Mouse (Mus musculus) kidney, embryonic 14.5 days (tissue): ENCODE data around the gene Stum. TPM values are rescaled to one million over a fixed set of nuclear protein-coding genes. Genes with fewer than 3 reads are reported as not detected.
A peak's percentile ranks its signal among the peaks of the same experiment; 100 is the strongest.

Source experiments
- ATAC-seq: fragments of 200-750 bp; cut with Nextera tagmentation; 2 replicates; pipeline ENCODE4 v1.8.0; 2017; ENCODE audit warnings: moderate number of reproducible peaks, mild to moderate bottlenecking, moderate TSS enrichment, moderate library complexity; ENCODE audit not compliant: low FRiP score, low TSS enrichment
- H3K27ac ChIP-seq: fragments of 300-500 bp; sonication (generic); 2 replicates; pipeline ENCODE4 v1.5.1; 2014; ENCODE audit warnings: low read depth, mild to moderate bottlenecking, low read length, moderate library complexity, mixed read lengths
- H3K27me3 ChIP-seq: fragments of 300-500 bp; sonication (generic); 2 replicates; pipeline ENCODE4 v1.6.1; 2014; ENCODE audit warnings: mild to moderate bottlenecking, low read length; ENCODE audit not compliant: control insufficient read depth, insufficient read depth
- H3K36me3 ChIP-seq: fragments of 300-500 bp; sonication (generic); 2 replicates; pipeline ENCODE4 v1.6.1; 2014; ENCODE audit warnings: low read length, mixed read lengths; ENCODE audit not compliant: control insufficient read depth, insufficient read depth
- H3K4me1 ChIP-seq: fragments of 300-500 bp; sonication (generic); 2 replicates; pipeline ENCODE4 v1.6.1; 2014; ENCODE audit warnings: low read length, mixed read lengths; ENCODE audit not compliant: control insufficient read depth, insufficient read depth
- H3K4me2 ChIP-seq: fragments of 300-500 bp; sonication (generic); replicated peaks from 2 replicates; pipeline ENCODE4 v1.6.1; 2014; ENCODE audit warnings: low read depth, mild to moderate bottlenecking, low read length
- H3K4me3 ChIP-seq: fragments of 300-500 bp; sonication (generic); 2 replicates; pipeline ENCODE4 v1.5.1; 2014; ENCODE audit warnings: mild to moderate bottlenecking, low read length
- H3K9ac ChIP-seq: fragments of 300-500 bp; sonication (generic); 2 replicates; pipeline ENCODE4 v1.6.1; 2014; ENCODE audit warnings: low read depth, mild to moderate bottlenecking, low read length, moderate library complexity
- H3K9me3 ChIP-seq: fragments of 300-500 bp; sonication (generic); 2 replicates; pipeline ENCODE4 v1.6.1; 2016; ENCODE audit warnings: low read length; ENCODE audit not compliant: control insufficient read depth
- WGBS: fragments of 180-500 bp; shearing (Covaris S2); extraction: QIAGEN DNeasy Blood & Tissue Kit; methylation state at CpG from one replicate; pipeline ENCODE4 v1.1.7; 2014; 5-methylcytosine and 5-hydroxymethylcytosine counted together
- polyA plus RNA-seq: library from polyadenylated mRNA; unstranded; fragments of >200 nt; fragmentation: Nextera tagmentation; extraction: Ambion mirVana; gene quantifications from 2 replicates; pipeline ENCODE4 v1.2.1, GENCODE M21; 2014

Stum gene
- polyA plus RNA-seq, 1 experiment from 2014 or later, result 1.8 TPM

DNA sequence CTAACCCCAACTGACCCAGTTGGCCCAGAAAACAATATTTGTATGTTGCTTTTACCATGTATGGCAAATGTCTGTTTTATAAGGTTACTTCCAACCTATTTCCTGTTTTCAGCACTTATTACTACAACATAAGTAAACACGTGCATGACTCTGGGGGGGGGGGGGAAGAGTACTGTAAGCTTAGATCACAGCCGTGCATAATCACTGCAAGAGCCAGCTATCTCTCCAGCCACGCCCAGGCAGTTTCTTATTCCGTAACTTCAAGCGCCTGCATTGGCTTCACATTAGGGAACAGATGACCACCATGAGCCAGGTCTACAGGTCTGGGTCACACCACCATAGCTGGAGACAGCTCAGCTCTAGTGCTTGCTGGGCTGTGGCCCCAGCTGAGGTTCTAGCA, 53.5 kb downstream of the Stum start:
- no peak overlapping the region for H3K27ac ChIP-seq
- 63% methylated on average over 5 of the region's 5 CpGs for WGBS
- H3K27me3 ChIP-seq, result no peaks in the 10 kb centered on the region
- 0 out of 2 replicates have a peak, but pooled peaks cover 5% of the 10 kb centered on the region for H3K4me1 ChIP-seq
- no peak overlapping the region for H3K4me2 ChIP-seq
- H3K36me3 ChIP-seq, result no peaks in the 10 kb centered on the region
- no peak for ATAC-seq
- H3K9ac ChIP-seq, result no peak overlapping the region
- H3K4me3 ChIP-seq, result no peak overlapping the region
- no peaks in the 10 kb centered on the region for H3K9me3 ChIP-seq

GRCm38 (mm10) chr1:180428871-180429270, 54.4 kb downstream of the Stum start:
- ATAC-seq, result no peak
- H3K4me3 ChIP-seq, result no peak overlapping the region
- WGBS, result 79% methylated on average over 8 of the region's 8 CpGs
- no peak overlapping the region for H3K4me2 ChIP-seq
- H3K36me3 ChIP-seq, result no peaks in the 10 kb centered on the region; the same call in 1 of the 2 replicates
- no peak overlapping the region for H3K9ac ChIP-seq
- H3K4me1 ChIP-seq, result 0 out of 2 replicates have a peak, but pooled peaks cover 3% of the 10 kb centered on the region
- no peaks in the 10 kb centered on the region for H3K27me3 ChIP-seq
- no peak overlapping the region for H3K27ac ChIP-seq
- H3K9me3 ChIP-seq, result no peaks in the 10 kb centered on the region

DNA sequence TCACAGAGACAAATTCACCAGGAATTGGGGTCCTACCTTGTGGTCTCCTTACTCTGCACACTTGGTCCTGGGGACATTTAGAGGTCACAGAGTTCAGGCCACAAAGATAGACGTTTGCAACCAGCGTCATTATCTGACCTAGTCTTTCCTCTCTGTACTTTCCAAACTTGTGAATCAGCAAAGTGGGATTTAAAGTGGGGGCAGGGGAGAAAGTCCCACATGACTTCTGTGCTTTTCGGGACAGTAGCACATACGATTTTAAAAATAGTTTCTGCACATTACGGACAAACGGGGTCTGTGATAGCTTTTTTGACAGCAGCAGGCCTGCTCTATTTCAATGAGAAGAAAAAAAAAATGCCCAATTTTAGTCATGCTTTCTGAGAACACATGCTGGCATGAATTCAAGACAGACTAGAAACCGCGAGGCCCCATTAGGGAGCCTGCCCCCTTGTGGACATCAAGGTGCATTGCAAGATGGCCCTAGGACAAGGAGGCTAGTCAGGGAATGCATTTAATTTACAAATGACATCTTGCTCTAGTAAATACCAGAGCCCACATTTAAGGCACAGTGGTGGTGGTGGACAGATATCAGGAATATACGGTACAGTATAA, 55.1 kb downstream of the Stum start:
- Histone ChIP-seq H3K9me3 (no peaks in the 10 kb centered on the region), H3K4me2 (no peak overlapping the region), H3K36me3 (no peaks in the 10 kb centered on the region; the same call in 1 of the 2 replicates), H3K27me3 (no peaks in the 10 kb centered on the region), H3K9ac (no peak overlapping the region), H3K27ac (no peak overlapping the region), H3K4me3 (no peak overlapping the region), H3K4me1 (no peaks in the 10 kb centered on the region)
- no peak for ATAC-seq
- WGBS, result 31% methylated on average over 9 of the region's 9 CpGs

GRCm38 (mm10) chr1:180427685-180428084, 55.6 kb downstream of the Stum start:
- Histone ChIP-seq H3K27ac (no peak overlapping the region), H3K9me3 (no peaks in the 10 kb centered on the region), H3K4me2 (no peak overlapping the region), H3K9ac (no peak overlapping the region), H3K4me1 (0 out of 2 replicates have a peak, but pooled peaks cover under 1% of the 10 kb centered on the region), H3K27me3 (no peaks in the 10 kb centered on the region), H3K4me3 (no peak overlapping the region), H3K36me3 (no peaks in the 10 kb centered on the region; the same call in 1 of the 2 replicates)
- 45% methylated on average over 10 of the region's 10 CpGs for WGBS
- no peak for ATAC-seq

GRCm38 (mm10) chr1:180426405-180426804, 56.9 kb downstream of the Stum start:
- Histone ChIP-seq H3K4me3 (no peak overlapping the region), H3K27me3 (no peaks in the 10 kb centered on the region), H3K9ac (no peak overlapping the region), H3K4me1 (0 out of 2 replicates have a peak, but pooled peaks cover 10% of the 10 kb centered on the region), H3K27ac (no peak overlapping the region), H3K36me3 (no peaks in the 10 kb centered on the region; the same call in 1 of the 2 replicates), H3K9me3 (no peaks in the 10 kb centered on the region), H3K4me2 (no peak overlapping the region)
- no peak for ATAC-seq
- 77% methylated on average over 6 of the region's 6 CpGs for WGBS

DNA sequence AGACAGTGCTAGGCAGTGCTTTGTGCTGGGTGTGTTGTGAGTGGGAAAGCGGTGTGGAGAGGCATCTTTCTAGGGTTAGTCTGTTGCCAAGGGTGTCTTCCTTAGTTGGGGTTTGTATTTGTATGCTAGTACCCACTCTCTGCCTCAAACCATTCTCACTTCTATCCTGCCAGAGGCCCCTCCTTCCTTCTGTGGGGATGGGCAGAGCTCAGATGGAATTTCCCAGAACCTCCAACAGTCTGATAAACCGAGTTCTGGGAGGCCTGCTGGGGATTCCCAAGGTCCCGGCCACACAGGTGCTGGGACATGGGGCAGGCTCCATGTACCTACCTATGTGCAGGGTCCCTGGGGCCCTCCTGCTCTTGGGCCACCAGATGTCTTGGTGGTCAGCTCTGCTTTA, 59.4 kb downstream of the Stum start:
- no peak overlapping the region for H3K4me3 ChIP-seq
- ATAC-seq, result no peak
- 85% methylated on average over 3 of the region's 3 CpGs for WGBS

DNA sequence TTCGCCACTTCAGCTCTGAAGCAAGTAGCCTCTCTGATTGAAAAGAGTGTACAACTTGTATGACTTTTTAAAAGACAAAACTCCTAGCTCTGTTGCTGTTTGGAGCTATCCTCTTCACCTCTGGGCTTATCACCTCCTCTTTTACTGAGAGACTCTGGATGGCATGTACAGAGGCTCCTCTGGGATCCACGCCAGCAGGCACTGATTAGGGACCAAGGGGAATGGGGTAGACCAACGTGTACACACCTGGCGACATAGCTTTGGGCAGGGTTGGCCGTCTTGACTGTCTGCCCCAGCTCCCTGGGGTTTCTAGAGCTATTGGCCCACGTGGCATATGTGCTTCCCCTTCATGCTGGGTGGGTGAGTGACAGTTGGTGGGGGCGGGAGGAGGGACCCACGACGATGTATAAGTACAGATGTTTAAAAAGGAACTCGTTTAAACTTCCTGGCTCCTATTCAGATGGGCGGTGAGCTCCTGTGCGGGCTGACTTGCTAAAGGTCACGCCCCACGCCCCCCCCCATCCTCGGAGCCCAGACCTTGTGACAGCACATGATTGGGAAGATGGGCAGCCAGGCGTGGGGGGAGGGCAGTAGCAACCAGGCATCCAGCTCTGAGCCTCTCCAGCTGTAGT, 60.2 kb downstream of the Stum start:
- no peak overlapping the region for H3K9ac ChIP-seq
- peak overlapping the region; percentile 30; the same call in 1 of the 2 replicates for H3K27ac ChIP-seq
- H3K4me2 ChIP-seq, result no peak overlapping the region
- H3K9me3 ChIP-seq, result no peaks in the 10 kb centered on the region
- H3K4me1 ChIP-seq, result peaks cover 16% of the 10 kb centered on the region; the same call in 1 of the 2 replicates
- ATAC-seq, result no peak
- H3K36me3 ChIP-seq, result peaks cover 12% of the 10 kb centered on the region
- no peaks in the 10 kb centered on the region for H3K27me3 ChIP-seq
- no peak overlapping the region for H3K4me3 ChIP-seq
- 44% methylated on average over 16 of the region's 16 CpGs for WGBS

More for the DNA sequence above, 59.4 kb downstream of the Stum start:
- Histone ChIP-seq H3K9me3 (no peaks in the 10 kb centered on the region), H3K4me2 (no peak overlapping the region), H3K27ac (no peak overlapping the region), H3K9ac (no peak overlapping the region), H3K27me3 (no peaks in the 10 kb centered on the region), H3K4me1 (peaks cover 16% of the 10 kb centered on the region; the same call in 1 of the 2 replicates), H3K36me3 (peaks cover 9% of the 10 kb centered on the region)

DNA sequence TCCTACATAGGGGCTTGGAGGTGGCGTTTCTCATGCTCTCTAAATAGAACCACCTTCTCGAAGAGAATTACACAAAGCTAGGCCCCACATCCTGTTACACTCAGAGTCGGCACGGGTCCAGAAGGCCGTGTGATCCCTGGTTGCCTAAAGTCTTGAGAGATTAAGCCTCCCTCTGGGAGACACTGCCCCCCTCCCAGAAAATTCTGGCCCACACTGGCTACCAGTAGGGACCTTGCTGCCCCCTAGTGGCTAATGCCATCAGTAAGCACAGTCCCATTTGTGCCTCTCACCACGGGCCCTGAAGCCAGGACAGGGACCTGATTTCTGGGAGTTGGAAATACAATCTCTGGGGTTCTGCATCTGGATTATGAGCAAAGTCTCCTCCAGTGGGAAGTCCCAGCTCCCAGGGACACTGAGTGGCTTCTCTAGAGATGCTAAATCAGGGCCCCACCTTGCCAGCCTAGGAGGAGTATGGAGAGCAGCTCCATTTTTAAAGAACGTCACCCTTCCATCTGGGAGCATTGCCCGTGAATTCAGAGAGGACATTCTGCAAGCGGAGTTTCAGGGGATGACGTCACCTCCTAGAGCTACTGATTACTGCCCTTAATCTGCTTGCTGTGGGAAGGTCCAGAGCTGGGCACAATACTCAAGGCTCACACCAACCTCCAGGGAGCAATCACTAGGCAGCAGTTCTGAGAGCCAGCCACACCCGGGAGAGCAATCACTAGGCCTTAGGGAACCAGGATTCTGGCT, 61.1 kb downstream of the Stum start:
- H3K27ac ChIP-seq, result peak overlapping the region; percentile 30; the same call in 1 of the 2 replicates

More for the DNA sequence above, 61.1 kb downstream of the Stum start:
- Histone ChIP-seq H3K4me2 (no peak overlapping the region), H3K4me3 (no peak overlapping the region), H3K9me3 (no peaks in the 10 kb centered on the region), H3K4me1 (peaks cover 16% of the 10 kb centered on the region; the same call in 1 of the 2 replicates), H3K36me3 (peaks cover 18% of the 10 kb centered on the region), H3K9ac (peak overlapping the region; percentile 28; the same call in 1 of the 2 replicates), H3K27me3 (no peaks in the 10 kb centered on the region)
- WGBS, result 34% methylated on average over 11 of the region's 11 CpGs
- peak; percentile 41 for ATAC-seq
